Mouse (Mus musculus): ENCODE results near the gene Nr1d1. TPM values are rescaled to one million over a fixed set of nuclear protein-coding genes. Genes with fewer than 3 reads are reported as not detected.

Gene Nr1d1
- total RNA-seq, 2 experiments from 2014 or later = 104 to 107 TPM

Other genes starting within 250 kb of the Nr1d1 start
- gene Ikzf3, start 229.3 kb downstream of the Nr1d1 start, total RNA-seq (2021) = under 1 TPM; 0.44 to 0.84 TPM
- gene Zpbp2, start 224.2 kb downstream of the Nr1d1 start, total RNA-seq (2021) = not detected
- gene Ormdl3, start 188.0 kb downstream of the Nr1d1 start, total RNA-seq (2021) = 10 to 100 TPM; 39.3 to 40.4 TPM
- not detected for gene Lrrc3c, start 177.0 kb downstream of the Nr1d1 start, total RNA-seq (2021)
- 1 to 10 TPM; 5.4 to 6.4 TPM for gene Gm12355, start 149.7 kb downstream of the Nr1d1 start, total RNA-seq (2021)
- 1 to 10 TPM; 3.0 to 3.3 TPM for gene Gsdma3, start 149.0 kb downstream of the Nr1d1 start, total RNA-seq (2021)
- not detected for gene Gsdma2, start 128.6 kb downstream of the Nr1d1 start, total RNA-seq (2021)
- gene Gsdma, start 111.0 kb downstream of the Nr1d1 start, total RNA-seq (2021) = not detected
- gene Psmd3, start 92.8 kb downstream of the Nr1d1 start, total RNA-seq (2021) = 100 to 1,000 TPM; 102 to 104 TPM
- gene Csf3, start 74.1 kb downstream of the Nr1d1 start, total RNA-seq (2021) = not detected
- 10 to 100 TPM; 45.2 to 52.7 TPM for gene Med24, start 45.9 kb downstream of the Nr1d1 start, total RNA-seq (2021)
- 100 to 1,000 TPM; 100 to 111 TPM for gene Thra, start 34.7 kb downstream of the Nr1d1 start, total RNA-seq (2021)
- 10 to 100 TPM; 74.4 to 75.3 TPM for gene Msl1, start 20.2 kb upstream of the Nr1d1 start, total RNA-seq (2021)
- gene Casc3, start 29.6 kb upstream of the Nr1d1 start, total RNA-seq (2021) = 10 to 100 TPM; 26.1 to 26.2 TPM
- under 1 TPM; 0.57 to 0.72 TPM for gene Rapgefl1, start 61.5 kb upstream of the Nr1d1 start, total RNA-seq (2021)
- gene Wipf2, start 88.3 kb upstream of the Nr1d1 start, total RNA-seq (2021) = 10 to 100 TPM in 1 of 2 experiments, 1 to 10 TPM in 1; 8.1 to 10.2 TPM
- under 1 TPM; 0.14 to 0.49 TPM for gene Cdc6, start 132.5 kb upstream of the Nr1d1 start, total RNA-seq (2021)
- gene Rara, start 152.5 kb upstream of the Nr1d1 start, total RNA-seq (2021) = 10 to 100 TPM; 10.5 to 13.6 TPM
- gene Gjd3, start 207.7 kb upstream of the Nr1d1 start, total RNA-seq (2021) = under 1 TPM; 0.33 to 0.36 TPM
- gene Top2a, start 248.9 kb upstream of the Nr1d1 start, total RNA-seq (2021) = 1 to 10 TPM; 3.9 to 4.6 TPM

All from heart, postnatal 36 days (tissue).